Mouse (Mus musculus) right cerebral cortex, adult 2 months (tissue): Measurements from ENCODE around the gene Ptgds.
A peak's percentile ranks its signal among the peaks of the same experiment; 100 is the strongest.

Source experiments
- DNase-seq, 2 experiments: peaks; one replicate each; pipeline ENCODE4 v3.0.0; 2021 to 2022; ENCODE audit warnings: low spot score in 2 of 2

Gene Ptgds

GRCm38 (mm10) chr2:25450853-25451647 lies 18.8 kb downstream of the Ptgds start:
- no peak for DNase-seq

GRCm38 (mm10) chr2:25442682-25443081 lies 27.2 kb downstream of the Ptgds start:
- DNase-seq = no peak

- no peak for DNase-seq
Measured at GRCm38 (mm10) chr2:25441067-25441466, 28.8 kb downstream of the Ptgds start.

GRCm38 (mm10) chr2:25436286-25436820 lies 33.5 kb downstream of the Ptgds start:
- no peak for DNase-seq

- no peak for DNase-seq
Measured at GRCm38 (mm10) chr2:25434292-25434691, 35.6 kb downstream of the Ptgds start.

GRCm38 (mm10) chr2:25433101-25433500 lies 36.7 kb downstream of the Ptgds start:
- no peak for DNase-seq

GRCm38 (mm10) chr2:25432326-25433098 lies 37.3 kb downstream of the Ptgds start:
- DNase-seq = no peak

- no peak for DNase-seq
Measured at GRCm38 (mm10) chr2:25431308-25431855, 38.5 kb downstream of the Ptgds start.

GRCm38 (mm10) chr2:25430395-25431233 lies 39.2 kb downstream of the Ptgds start:
- peak; percentile 23 to 26 for DNase-seq

- peak in 1 of 2 experiments; percentile 21 for DNase-seq
Measured at GRCm38 (mm10) chr2:25429435-25430180, 40.2 kb downstream of the Ptgds start.

- peak; percentile 95 to 96 for DNase-seq
Measured at GRCm38 (mm10) chr2:25428442-25429236, 41.2 kb downstream of the Ptgds start, which contains the start of gene Abca2. Gene Abca2, plus strand, starts transcription at chr2:25428703.

GRCm38 (mm10) chr2:25427256-25427655 lies 42.6 kb downstream of the Ptgds start:
- DNase-seq = no peak

- DNase-seq = peak; percentile 66 to 69
Measured at GRCm38 (mm10) chr2:25426721-25427191, 43.1 kb downstream of the Ptgds start.

GRCm38 (mm10) chr2:25425481-25425880 lies 44.4 kb downstream of the Ptgds start:
- no peak for DNase-seq

GRCm38 (mm10) chr2:25423626-25424025 lies 46.2 kb downstream of the Ptgds start:
- no peak for DNase-seq

- DNase-seq = no peak
Measured at GRCm38 (mm10) chr2:25422587-25423410, 47.0 kb downstream of the Ptgds start, which contains the start of gene Fut7. Gene Fut7, plus strand, starts transcription at chr2:25423267.

GRCm38 (mm10) chr2:25421896-25422295 lies 48.0 kb downstream of the Ptgds start:
- DNase-seq = peak; percentile 25 to 50

GRCm38 (mm10) chr2:25417426-25417825 lies 52.4 kb downstream of the Ptgds start:
- DNase-seq = no peak
